Mouse (Mus musculus) CH12.LX (cell line): ENCODE measurements at regions not wholly inside any gene's neighbourhood (a gene's known extent, or its start where the extent isn't known, plus 50 kb on each side); places are given as distances from the start of the nearest gene placed in this dataset.

ENCODE experiments used
- CHD1 ChIP-seq: IDR thresholded peaks from 2 replicates; pipeline ENCODE4 v1.6.1; 2012; ENCODE audit warnings: low read depth, low read length, improper control_type of control experiment, inconsistent platforms
- CTCF ChIP-seq, 2 experiments: IDR thresholded peaks in 1 of 2; conservative IDR thresholded peaks in 1 of 2; 2 replicates each; pipeline ENCODE4 v1.5.1; 2011 to 2012; ENCODE audit warnings: low read depth in 2 of 2, low read length in 2 of 2, improper control_type of control experiment in 1 of 2, inconsistent platforms in 1 of 2, mild to moderate bottlenecking in 1 of 2, moderate library complexity in 1 of 2
- EP300 ChIP-seq: IDR thresholded peaks from 2 replicates; pipeline ENCODE4 v1.6.1; 2011; ENCODE audit warnings: low read length, improper control_type of control experiment
- HCFC1 ChIP-seq: IDR thresholded peaks from 2 replicates; pipeline ENCODE4 v1.6.1; 2012; ENCODE audit warnings: low read depth, mild to moderate bottlenecking, inconsistent platforms, low read length, improper control_type of control experiment
- JUND ChIP-seq: conservative IDR thresholded peaks from 2 replicates; pipeline ENCODE4 v1.6.1; 2011; ENCODE audit warnings: low read depth, low read length, improper control_type of control experiment
- MAFK ChIP-seq: IDR thresholded peaks from 2 replicates; pipeline ENCODE4 v1.6.1; 2011; ENCODE audit warnings: low read length, improper control_type of control experiment; ENCODE audit not compliant: insufficient replicate concordance
- MAX ChIP-seq: IDR thresholded peaks from 2 replicates; pipeline ENCODE4 v1.6.1; 2011; ENCODE audit warnings: low read length, improper control_type of control experiment
- POLR2A ChIP-seq: IDR thresholded peaks from 2 replicates; pipeline ENCODE4 v1.6.1; 2011; ENCODE audit warnings: low read depth, mild to moderate bottlenecking, improper control_type of control experiment, low read length
- RCOR1 ChIP-seq: conservative IDR thresholded peaks from 2 replicates; pipeline ENCODE4 v1.6.1; 2012; ENCODE audit warnings: low read depth, mild to moderate bottlenecking, inconsistent platforms, low read length, improper control_type of control experiment
- UBTF ChIP-seq: IDR thresholded peaks from 2 replicates; pipeline ENCODE4 v1.6.1; 2012; ENCODE audit warnings: low read depth, mild to moderate bottlenecking, inconsistent platforms, low read length, improper control_type of control experiment, moderate library complexity
- USF1 ChIP-seq: IDR thresholded peaks from 2 replicates; pipeline ENCODE4 v1.6.1; 2014; ENCODE audit warnings: low read depth, mild to moderate bottlenecking, inconsistent platforms, low read length, improper control_type of control experiment
- ZNF384 ChIP-seq: IDR thresholded peaks from 2 replicates; pipeline ENCODE4 v1.6.1; 2012; ENCODE audit warnings: low read depth, low read length, improper control_type of control experiment, inconsistent platforms

- TF ChIP-seq CTCF (conservative IDR thresholded peaks at IDR 0.05 in 1 of 2, IDR thresholded peaks at IDR 0.05 in 1 of 2; ENCODE audit: low read depth in 2 of 2, low read length in 2 of 2), result no peak
- TF ChIP-seq MAFK, result no peak
- TF ChIP-seq POLR2A, result no peak
- no peak for TF ChIP-seq RCOR1
- no peak for TF ChIP-seq HCFC1
- no peak for TF ChIP-seq CHD1
- TF ChIP-seq JUND, result no peak
- no peak for TF ChIP-seq EP300
- no peak for TF ChIP-seq USF1
- no peak for TF ChIP-seq MAX
- no peak for TF ChIP-seq ZNF384
- TF ChIP-seq UBTF, result no peak
These were observed 360.1 kb downstream of the Tbc1d22a start for GRCm38 (mm10) chr15:86574311-86574710.
